ENCODE assay signal across 15 mouse cellular contexts in the genomic region with DNA sequence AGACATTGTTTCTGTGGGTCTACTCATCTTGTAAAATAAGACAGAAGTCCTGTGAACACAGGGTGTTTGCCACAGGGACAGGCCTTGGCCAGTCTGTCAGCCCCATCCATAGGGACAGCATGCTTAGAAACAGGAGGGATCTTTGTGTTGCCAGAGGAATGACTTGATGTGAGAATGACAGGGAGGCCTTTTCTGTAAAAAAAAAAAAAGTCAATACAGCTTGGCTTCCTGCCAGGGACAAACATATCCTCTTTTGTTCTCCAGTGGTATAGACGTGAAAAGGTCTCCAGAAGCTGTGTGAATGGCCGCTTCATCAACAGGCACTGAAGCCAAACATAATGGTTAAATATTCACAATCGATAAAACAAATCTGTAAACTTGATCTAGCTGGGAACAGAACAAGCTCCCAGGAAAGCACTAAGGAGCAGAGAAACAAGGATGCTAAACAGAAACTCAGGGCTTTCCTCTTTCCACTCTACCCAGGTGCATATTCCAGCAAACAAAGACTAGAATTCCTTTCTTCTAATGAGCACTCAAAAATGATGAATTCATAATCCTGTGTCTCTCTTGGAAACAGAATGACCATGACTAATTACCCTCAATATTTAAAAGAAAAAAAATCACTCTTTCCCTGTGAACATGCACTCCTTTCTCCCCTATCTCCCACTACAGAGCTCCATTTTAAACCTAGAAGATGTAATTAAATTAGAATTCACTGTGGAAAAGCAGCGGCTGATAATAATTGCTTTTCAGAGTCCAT.
DNase-seq lines count a peak whose midpoint lies in the region; ATAC-seq lines count a peak whose summit lies in the region.
"Had no signal": no experiment of that assay in that cellular context is flagged by ENCODE, and none has a peak within 500 bp of the region (broad histone marks: within the 10 kb centered on the region; RNA-seq: fewer than 3 reads in every experiment).

No protein-coding gene starts in this region.

- H3K9ac ChIP-seq in forebrain, embryonic 16.5 days (replicated peaks; ENCODE audit: low read depth, low read length) = no peak overlapping the region
- H3K9ac ChIP-seq in midbrain, embryonic 13.5 days (replicated peaks) = no peak overlapping the region
- H3K9ac ChIP-seq: liver, embryonic 12.5 days had no signal

- peak; percentile 19 to 21 for DNase-seq in right cerebral cortex, postnatal 10 days (ENCODE audit: low spot score in 2 of 2)
- no peak for DNase-seq in right cerebral cortex, postnatal 25 days
- DNase-seq in natural killer cell, adult 2 months (ENCODE audit: low spot score in 2 of 2) = no peak
- no peak for DNase-seq in right cerebral cortex, adult 2 months (ENCODE audit: low spot score in 2 of 2)
- DNase-seq in spleen, postnatal 10 days (ENCODE audit: low spot score in 2 of 2) = no peak
- DNase-seq: cerebellum, postnatal 25 days; heart, postnatal 36 days; lung, postnatal 14 days; thymus, adult 18-20 months had no signal

- WGBS in forebrain, embryonic 16.5 days = 2% methylated on average over 4 of the region's 4 CpGs
- WGBS in midbrain, embryonic 13.5 days = 26% methylated on average over 4 of the region's 4 CpGs

- no peaks in the 10 kb centered on the region for H3K9me3 ChIP-seq in forebrain, embryonic 16.5 days (ENCODE audit: control insufficient read depth, low read length)
- H3K9me3 ChIP-seq in midbrain, embryonic 13.5 days = no peaks in the 10 kb centered on the region
- H3K9me3 ChIP-seq: liver, embryonic 12.5 days had no signal

- ATAC-seq in forebrain, embryonic 16.5 days = 0 out of 2 replicates have a peak, but pooled peaks have one; percentile 54
- ATAC-seq in midbrain, embryonic 13.5 days = peak; percentile 87
- ATAC-seq: liver, embryonic 12.5 days had no signal

- H3K4me1 ChIP-seq in forebrain, embryonic 16.5 days (replicated peaks; ENCODE audit: control insufficient read depth, insufficient read depth, low read length) = peaks cover 7% of the 10 kb centered on the region
- peaks cover 18% of the 10 kb centered on the region for H3K4me1 ChIP-seq in midbrain, embryonic 13.5 days (replicated peaks)
- H3K4me1 ChIP-seq: liver, embryonic 12.5 days had no signal

- no peak overlapping the region for H3K4me2 ChIP-seq in forebrain, embryonic 16.5 days (ENCODE audit: low read length)
- no peak overlapping the region for H3K4me2 ChIP-seq in midbrain, embryonic 13.5 days (replicated peaks)
- H3K4me2 ChIP-seq: liver, embryonic 12.5 days had no signal

- no peaks in the 10 kb centered on the region for H3K36me3 ChIP-seq in forebrain, embryonic 16.5 days (ENCODE audit: control insufficient read depth, insufficient read depth)
- no peaks in the 10 kb centered on the region for H3K36me3 ChIP-seq in midbrain, embryonic 13.5 days
- H3K36me3 ChIP-seq: liver, embryonic 12.5 days had no signal

- no peaks in the 10 kb centered on the region for H3K27me3 ChIP-seq in forebrain, embryonic 16.5 days (replicated peaks; ENCODE audit: control insufficient read depth, insufficient read depth, low read length)
- no peaks in the 10 kb centered on the region for H3K27me3 ChIP-seq in midbrain, embryonic 13.5 days
- H3K27me3 ChIP-seq: CH12.LX; liver, embryonic 12.5 days had no signal

- H3K27ac ChIP-seq in forebrain, embryonic 16.5 days (ENCODE audit: low read length) = no peak overlapping the region
- peak overlapping the region; percentile 49 for H3K27ac ChIP-seq in midbrain, embryonic 13.5 days
- H3K27ac ChIP-seq: kidney, postnatal 0 days; liver, embryonic 12.5 days had no signal

- H3K4me3 ChIP-seq in forebrain, embryonic 16.5 days (replicated peaks; ENCODE audit: low read length) = no peak overlapping the region
- no peak overlapping the region for H3K4me3 ChIP-seq in midbrain, embryonic 13.5 days (replicated peaks)
- H3K4me3 ChIP-seq: liver, embryonic 12.5 days; myocyte had no signal

Comparison
In these comparisons a context has a peak if more than half of its experiments do, and no peak if none do; other contexts are left out.
1. DNase-seq: peak in right cerebral cortex, postnatal 10 days (2 of 2); none in right cerebral cortex, postnatal 25 days (single experiment), natural killer cell, adult 2 months (0 of 2), right cerebral cortex, adult 2 months (0 of 2) and spleen, postnatal 10 days (0 of 2).